26 mouse cellular contexts compared by ENCODE assay signal in genomic region chr15:81968447-81968846, GRCm38 (mm10). TPM values are rescaled to one million over a fixed set of nuclear protein-coding genes. Genes with fewer than 3 reads are reported as not detected.
DNase-seq lines count a peak whose midpoint lies in the region; ATAC-seq and TF ChIP-seq lines count a peak whose summit lies in the region.
"Had no signal": no experiment of that assay in that cellular context is flagged by ENCODE, and none has a peak within 500 bp of the region (broad histone marks: within the 10 kb centered on the region; RNA-seq: fewer than 3 reads in every experiment).

No protein-coding gene starts in this region.

- peaks cover 7% of the 10 kb centered on the region; the same call in 1 of the 2 replicates for H3K4me1 ChIP-seq in midbrain, embryonic 10.5 days
- H3K4me1 ChIP-seq in midbrain, embryonic 16.5 days (ENCODE audit: control insufficient read depth, insufficient read depth, low read length), result no peaks in the 10 kb centered on the region
- peaks cover 4 to 13% of the 10 kb centered on the region in 2 experiments; a peak in 1 of 4 replicates for H3K4me1 ChIP-seq in ES-E14 (ENCODE audit: control insufficient read depth in 2 of 2, insufficient read depth in 2 of 2, low read length in 2 of 2, poor library complexity in 1 of 2)
- H3K4me1 ChIP-seq: heart, embryonic 15.5 days had no signal

- no peaks in the 10 kb centered on the region for H3K36me3 ChIP-seq in midbrain, embryonic 10.5 days
- no peaks in the 10 kb centered on the region for H3K36me3 ChIP-seq in midbrain, embryonic 16.5 days (ENCODE audit: control insufficient read depth, insufficient read depth, low read length)
- no peaks in the 10 kb centered on the region for H3K36me3 ChIP-seq in ES-E14 (ENCODE audit: control insufficient read depth, insufficient read depth, low read length, poor library complexity, severe bottlenecking)
- H3K36me3 ChIP-seq: heart, embryonic 15.5 days; hindbrain, embryonic 10.5 days had no signal

- no peak for ATAC-seq in CD4-positive, CD25-positive, alpha-beta regulatory T cell, adult 4 months
- no peak for ATAC-seq in midbrain, embryonic 16.5 days
- ATAC-seq: forebrain, embryonic 14.5 days; intestine, embryonic 16.5 days had no signal

- H3K4me3 ChIP-seq in midbrain, embryonic 10.5 days, result no peak overlapping the region
- no peak overlapping the region for H3K4me3 ChIP-seq in midbrain, embryonic 16.5 days (ENCODE audit: low read depth, low read length)
- H3K4me3 ChIP-seq in ES-E14 (ENCODE audit: insufficient read depth in 1 of 2, low read depth in 1 of 2, low read length in 2 of 2, poor library complexity in 1 of 2, severe bottlenecking in 1 of 2), result no peak overlapping the region
- H3K4me3 ChIP-seq: heart, embryonic 15.5 days; hindbrain, embryonic 10.5 days had no signal

- no peaks in the 10 kb centered on the region for H3K27me3 ChIP-seq in midbrain, embryonic 10.5 days (ENCODE audit: low read depth, poor library complexity, severe bottlenecking)
- H3K27me3 ChIP-seq in midbrain, embryonic 16.5 days (ENCODE audit: control insufficient read depth, insufficient read depth, low read depth, low read length), result no peaks in the 10 kb centered on the region
- H3K27me3 ChIP-seq: heart, embryonic 15.5 days had no signal

- WGBS in midbrain, embryonic 10.5 days, result 80% methylated on average over 2 of the region's 2 CpGs
- 74% methylated on average over 2 of the region's 2 CpGs for WGBS in midbrain, embryonic 16.5 days

- intact Hi-C loops in left cerebral cortex, postnatal 10 days (cut with DNase I), result no loop called here
- intact Hi-C loops in heart, postnatal 36 days (cut with DNase I), result no loop called here

- in situ Hi-C loops in ES-E14 (cut with MboI; ENCODE audit: low sequenced_read_pairs in 2 of 2, unreplicated experiment in 2 of 2), result no loop called here

- H3K27ac ChIP-seq in midbrain, embryonic 10.5 days (replicated peaks), result 0 out of 2 replicates have a peak overlapping the region, but pooled peaks have one; percentile 28
- H3K27ac ChIP-seq in midbrain, embryonic 16.5 days (ENCODE audit: low read length), result no peak overlapping the region
- H3K27ac ChIP-seq in ES-E14 (ENCODE audit: insufficient read depth, low read depth, low read length, poor library complexity, severe bottlenecking), result peak overlapping the region; percentile 95
- H3K27ac ChIP-seq: heart, embryonic 15.5 days; hindbrain, embryonic 10.5 days; hindbrain, embryonic 14.5 days had no signal

- H3K9ac ChIP-seq in midbrain, embryonic 16.5 days (ENCODE audit: low read depth, low read length), result no peak overlapping the region
- H3K9ac ChIP-seq in ES-E14 (ENCODE audit: insufficient read depth, low read depth, low read length, poor library complexity, severe bottlenecking), result peak overlapping the region; percentile 13; the same call in 1 of the 2 replicates
- H3K9ac ChIP-seq: heart, embryonic 15.5 days; hindbrain, embryonic 14.5 days had no signal

- H3K9me3 ChIP-seq in midbrain, embryonic 10.5 days (replicated peaks), result peaks cover 11% of the 10 kb centered on the region
- H3K9me3 ChIP-seq in midbrain, embryonic 16.5 days (replicated peaks; ENCODE audit: control insufficient read depth, low read length, poor library complexity, severe bottlenecking), result no peaks in the 10 kb centered on the region
- H3K9me3 ChIP-seq in ES-E14 (ENCODE audit: control insufficient read depth, insufficient read depth, low read depth, low read length), result peaks cover 5% of the 10 kb centered on the region

- H3K4me2 ChIP-seq in midbrain, embryonic 16.5 days (ENCODE audit: low read length), result no peak overlapping the region
- H3K4me2 ChIP-seq: heart, embryonic 11.5 days; heart, embryonic 15.5 days; hindbrain, embryonic 14.5 days had no signal

- peak; percentile 12 for DNase-seq in CD4-positive, CD25-positive, alpha-beta regulatory T cell, adult 2 months (ENCODE audit: low read depth, low spot score)
- DNase-seq in midbrain, embryonic 10.5 days (ENCODE audit: low spot score), result no peak
- no peak for DNase-seq in ES-E14 (ENCODE audit: low read depth, low spot score)
- peak; percentile 60 for DNase-seq in induced T-regulatory cell, adult 2 months (ENCODE audit: low read depth)
- DNase-seq in left cerebral cortex, postnatal 10 days (ENCODE audit: extremely low spot score in 1 of 2, low spot score in 2 of 2), result no peak
- DNase-seq in heart, postnatal 36 days, result no peak
- DNase-seq: adrenal gland, adult 2 months; adrenal gland, postnatal 25 days; cerebellum, adult 18-20 months; cerebellum, postnatal 10 days; heart, postnatal 14 days had no signal

TF ChIP-seq in ES-E14, 5 proteins besides CTCF, POLR2A, EP300 and RAD21:
- TF ChIP-seq HCFC1 (IDR thresholded peaks at IDR 0.05; ENCODE audit: borderline replicate concordance, insufficient read depth, low read length) (no peak), ZC3H11A (IDR thresholded peaks at IDR 0.05; ENCODE audit: borderline replicate concordance, low read depth, low read length) (no peak), ZNF384 (IDR thresholded peaks at IDR 0.05; ENCODE audit: low read depth, low read length) (no peak), MAFK (IDR thresholded peaks at IDR 0.05; ENCODE audit: insufficient read depth, low read depth, low read length) (no peak)

RNA-seq across cellular contexts. Expression of gene Pmm1, which starts 7.7 kb away (rescaled TPM):
- polyA plus RNA-seq in CD4-positive, CD25-positive, alpha-beta regulatory T cell, adult 4 months (2017; shearing (Covaris generic)), result 10 to 100 TPM; 11.4 to 14.4 TPM
- 31.9 and 34.9 TPM in 2 replicates for polyA plus RNA-seq in midbrain, embryonic 10.5 days (2016; fragmentation: Nextera tagmentation; extraction: Ambion mirVana)
- 81.4 and 107 TPM in 2 replicates for polyA plus RNA-seq in midbrain, embryonic 16.5 days (2015; fragmentation: Nextera tagmentation; extraction: Ambion mirVana)
- 299 and 342 TPM in 2 replicates for total RNA-seq in ES-E14 (2012; rRNA removed)
- total RNA-seq in left cerebral cortex, postnatal 10 days (2021), result 100 to 1,000 TPM; 177 TPM
- total RNA-seq in heart, postnatal 36 days (2021), result 10 to 100 TPM; 24.8 to 26.0 TPM

RNA-seq across cellular contexts. Expression of gene 1700029P11Rik, which starts 11.9 kb away (rescaled TPM):
- polyA plus RNA-seq in CD4-positive, CD25-positive, alpha-beta regulatory T cell, adult 4 months (2017; shearing (Covaris generic)), result not detected
- polyA plus RNA-seq in midbrain, embryonic 10.5 days (2016; fragmentation: Nextera tagmentation; extraction: Ambion mirVana), result not detected in 2 replicates
- polyA plus RNA-seq in midbrain, embryonic 16.5 days (2015; fragmentation: Nextera tagmentation; extraction: Ambion mirVana), result not detected in 2 replicates
- 29.9 and 41.1 TPM in 2 replicates for total RNA-seq in ES-E14 (2012; rRNA removed)
- total RNA-seq in left cerebral cortex, postnatal 10 days (2021), result not detected
- not detected for total RNA-seq in heart, postnatal 36 days (2021)
- total RNA-seq: adrenal gland, adult 2 months; adrenal gland, postnatal 25 days; gastrocnemius, adult 8-10 months; gastrocnemius, postnatal 4 days; heart, adult 18-20 months; heart, postnatal 14 days; MEL had no signal
- polyA plus RNA-seq: adrenal gland, adult 2 months; C2C12; cortical plate, adult 2 months; embryonic facial prominence, embryonic 14.5 days; forebrain, embryonic 14.5 days; heart, embryonic 11.5 days; heart, embryonic 15.5 days; hindbrain, embryonic 10.5 days; hindbrain, embryonic 14.5 days; intestine, embryonic 16.5 days had no signal

RNA-seq across cellular contexts. Expression of gene Xrcc6, which starts 19.2 kb away (rescaled TPM):
- polyA plus RNA-seq in CD4-positive, CD25-positive, alpha-beta regulatory T cell, adult 4 months (2017; shearing (Covaris generic)), result 10 to 100 TPM; 56.5 to 73.1 TPM
- polyA plus RNA-seq in midbrain, embryonic 10.5 days (2016; fragmentation: Nextera tagmentation; extraction: Ambion mirVana), result 68.6 and 75.1 TPM in 2 replicates
- 36.5 and 37.3 TPM in 2 replicates for polyA plus RNA-seq in midbrain, embryonic 16.5 days (2015; fragmentation: Nextera tagmentation; extraction: Ambion mirVana)
- total RNA-seq in ES-E14 (2012; rRNA removed), result 69.1 and 84.6 TPM in 2 replicates
- 10 to 100 TPM; 27.9 to 29.9 TPM for total RNA-seq in left cerebral cortex, postnatal 10 days (2021)
- 10 to 100 TPM; 25.0 to 26.5 TPM for total RNA-seq in heart, postnatal 36 days (2021)

RNA-seq across cellular contexts. Expression of gene Csdc2, which starts 31.9 kb away (rescaled TPM):
- polyA plus RNA-seq in CD4-positive, CD25-positive, alpha-beta regulatory T cell, adult 4 months (2017; shearing (Covaris generic)), result not detected
- 13.8 and 20.6 TPM in 2 replicates for polyA plus RNA-seq in midbrain, embryonic 10.5 days (2016; fragmentation: Nextera tagmentation; extraction: Ambion mirVana)
- 241 and 293 TPM in 2 replicates for polyA plus RNA-seq in midbrain, embryonic 16.5 days (2015; fragmentation: Nextera tagmentation; extraction: Ambion mirVana)
- 1.2 TPM in 2 replicates for total RNA-seq in ES-E14 (2012; rRNA removed)
- total RNA-seq in left cerebral cortex, postnatal 10 days (2021), result 100 to 1,000 TPM; 154 to 156 TPM
- 10 to 100 TPM; 72.5 to 86.4 TPM for total RNA-seq in heart, postnatal 36 days (2021)
- total RNA-seq: MEL had no signal

RNA-seq across cellular contexts. Expression of gene Polr3h, which starts 42.4 kb away (rescaled TPM):
- 10 to 100 TPM; 22.0 to 26.3 TPM for polyA plus RNA-seq in CD4-positive, CD25-positive, alpha-beta regulatory T cell, adult 4 months (2017; shearing (Covaris generic))
- 76.2 and 80.8 TPM in 2 replicates for polyA plus RNA-seq in midbrain, embryonic 10.5 days (2016; fragmentation: Nextera tagmentation; extraction: Ambion mirVana)
- polyA plus RNA-seq in midbrain, embryonic 16.5 days (2015; fragmentation: Nextera tagmentation; extraction: Ambion mirVana), result 74.3 and 77.2 TPM in 2 replicates
- total RNA-seq in ES-E14 (2012; rRNA removed), result 72.4 and 83.7 TPM in 2 replicates
- 10 to 100 TPM; 44.8 to 55.0 TPM for total RNA-seq in left cerebral cortex, postnatal 10 days (2021)
- total RNA-seq in heart, postnatal 36 days (2021), result 10 to 100 TPM in 1 of 2 experiments, 1 to 10 TPM in 1; 9.0 to 10.6 TPM

Comparison
In these comparisons a context has a peak if more than half of its experiments do, and no peak if none do; other contexts are left out.
1. DNase-seq: peak in CD4-positive, CD25-positive, alpha-beta regulatory T cell, adult 2 months (single experiment) and induced T-regulatory cell, adult 2 months (single experiment); none in midbrain, embryonic 10.5 days (single experiment), ES-E14 (single experiment), left cerebral cortex, postnatal 10 days (0 of 2) and heart, postnatal 36 days (0 of 2).
2. RNA of gene Pmm1, which starts 7.7 kb away (total RNA-seq): 299 to 342 TPM in ES-E14 and 177 TPM in left cerebral cortex, postnatal 10 days; 24.8 to 26.0 TPM in heart, postnatal 36 days; every median in the first group is over 4 times any median in the second.
3. RNA of gene 1700029P11Rik, which starts 11.9 kb away (total RNA-seq): 29.9 to 41.1 TPM in ES-E14; not detected in left cerebral cortex, postnatal 10 days and not detected in heart, postnatal 36 days; every median in the first group is over 10 times any median in the second.